Mouse (Mus musculus): Measurements from ENCODE around the gene Cdhr2. TPM values are rescaled to one million over a fixed set of nuclear protein-coding genes. Genes with fewer than 3 reads are reported as not detected.

Gene Cdhr2
- polyA plus RNA-seq, 1 experiment from 2014 or later, result not detected

- peak; percentile 80 for DNase-seq (ENCODE audit: low spot score)
These were observed 49.4 kb downstream of the Cdhr2 start for GRCm38 (mm10) chr13:54750699-54751098.

DNA sequence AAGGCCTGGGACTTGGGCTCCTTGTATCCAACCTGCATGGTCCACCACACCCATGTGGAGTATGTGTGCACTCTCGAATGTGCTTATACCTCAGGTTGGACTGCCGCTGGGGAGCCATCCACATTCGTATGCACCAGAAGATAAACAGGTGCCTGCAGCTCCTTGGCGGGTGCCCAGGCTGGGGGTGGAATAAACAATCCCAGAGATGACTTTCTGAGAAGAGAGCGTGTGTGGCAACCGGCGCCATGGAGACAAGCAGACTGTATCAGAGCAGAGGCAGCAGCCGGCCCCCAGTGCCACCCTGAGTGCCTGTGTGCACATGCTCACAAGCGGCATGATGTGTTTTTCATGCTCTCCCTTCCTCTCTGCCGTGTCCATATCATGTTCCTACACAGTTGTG lies 51.4 kb downstream of the Cdhr2 start:
- Histone ChIP-seq H3K4me1 (replicated peaks; ENCODE audit: control insufficient read depth, insufficient read depth, low read length) (no peaks in the 10 kb centered on the region; the same call in 1 of the 2 replicates), H3K4me3 (ENCODE audit: low read depth, low read length) (no peak overlapping the region), H3K4me2 (replicated peaks; ENCODE audit: low read depth, low read length) (no peak overlapping the region), H3K27ac (ENCODE audit: low read depth, low read length) (no peak overlapping the region), H3K36me3 (ENCODE audit: control insufficient read depth, insufficient read depth, low read length) (no peaks in the 10 kb centered on the region), H3K27me3 (ENCODE audit: control insufficient read depth, insufficient read depth, low read length) (peaks cover 7% of the 10 kb centered on the region; the same call in 1 of the 2 replicates), H3K9me3 (ENCODE audit: control insufficient read depth, low read length) (no peaks in the 10 kb centered on the region), H3K9ac (ENCODE audit: low read depth, low read length) (no peak overlapping the region)
- DNase-seq (ENCODE audit: low spot score) (no peak), ATAC-seq (ENCODE audit: low FRiP score) (no peak)
- WGBS, result 77% methylated on average over 10 of the region's 10 CpGs

More at GRCm38 (mm10) chr13:54750699-54751098, 49.4 kb downstream of the Cdhr2 start:
- no peak overlapping the region for H3K4me2 ChIP-seq (replicated peaks; ENCODE audit: low read depth, low read length)
- no peak for ATAC-seq (ENCODE audit: low FRiP score)
- WGBS, result 2% methylated on average over 8 of the region's 8 CpGs
- no peaks in the 10 kb centered on the region for H3K9me3 ChIP-seq (ENCODE audit: control insufficient read depth, low read length)
- no peak overlapping the region for H3K4me3 ChIP-seq (ENCODE audit: low read depth, low read length)
- no peaks in the 10 kb centered on the region for H3K36me3 ChIP-seq (ENCODE audit: control insufficient read depth, insufficient read depth, low read length)
- H3K27ac ChIP-seq (ENCODE audit: low read depth, low read length), result no peak overlapping the region
- peaks cover 3% of the 10 kb centered on the region for H3K4me1 ChIP-seq (replicated peaks; ENCODE audit: control insufficient read depth, insufficient read depth, low read length)
- no peak overlapping the region for H3K9ac ChIP-seq (ENCODE audit: low read depth, low read length)
- H3K27me3 ChIP-seq (ENCODE audit: control insufficient read depth, insufficient read depth, low read length), result peaks cover 7% of the 10 kb centered on the region; the same call in 1 of the 2 replicates

- H3K27ac ChIP-seq (ENCODE audit: low read depth, low read length), result no peak overlapping the region
- peaks cover 7% of the 10 kb centered on the region; the same call in 1 of the 2 replicates for H3K27me3 ChIP-seq (ENCODE audit: control insufficient read depth, insufficient read depth, low read length)
These were observed 52.5 kb downstream of the Cdhr2 start for GRCm38 (mm10) chr13:54753733-54754132.

GRCm38 (mm10) chr13:54754169-54755080 lies 53.2 kb downstream of the Cdhr2 start:
- peaks cover 7% of the 10 kb centered on the region; the same call in 1 of the 2 replicates for H3K27me3 ChIP-seq (ENCODE audit: control insufficient read depth, insufficient read depth, low read length)
- H3K9me3 ChIP-seq (ENCODE audit: control insufficient read depth, low read length), result no peaks in the 10 kb centered on the region
- H3K9ac ChIP-seq (ENCODE audit: low read depth, low read length), result no peak overlapping the region
- no peak overlapping the region for H3K4me2 ChIP-seq (replicated peaks; ENCODE audit: low read depth, low read length)
- DNase-seq (ENCODE audit: low spot score) (no peak), ATAC-seq (ENCODE audit: low FRiP score) (no peak)
- H3K27ac ChIP-seq (ENCODE audit: low read depth, low read length), result no peak overlapping the region; the same call in 1 of the 2 replicates
- H3K4me1 ChIP-seq (replicated peaks; ENCODE audit: control insufficient read depth, insufficient read depth, low read length), result peaks cover 2% of the 10 kb centered on the region; the same call in 1 of the 2 replicates
- no peaks in the 10 kb centered on the region for H3K36me3 ChIP-seq (ENCODE audit: control insufficient read depth, insufficient read depth, low read length)
- no peak overlapping the region for H3K4me3 ChIP-seq (ENCODE audit: low read depth, low read length)
- WGBS, result 52% methylated on average over 12 of the region's 12 CpGs

More at GRCm38 (mm10) chr13:54753733-54754132, 52.5 kb downstream of the Cdhr2 start:
- 71% methylated on average over 6 of the region's 6 CpGs for WGBS
- H3K4me2 ChIP-seq (replicated peaks; ENCODE audit: low read depth, low read length), result no peak overlapping the region
- H3K9me3 ChIP-seq (ENCODE audit: control insufficient read depth, low read length), result no peaks in the 10 kb centered on the region
- H3K4me1 ChIP-seq (replicated peaks; ENCODE audit: control insufficient read depth, insufficient read depth, low read length), result no peaks in the 10 kb centered on the region; the same call in 1 of the 2 replicates
- ATAC-seq (ENCODE audit: low FRiP score) (no peak), DNase-seq (ENCODE audit: low spot score) (no peak)
- no peaks in the 10 kb centered on the region for H3K36me3 ChIP-seq (ENCODE audit: control insufficient read depth, insufficient read depth, low read length)
- H3K9ac ChIP-seq (ENCODE audit: low read depth, low read length), result no peak overlapping the region
- H3K4me3 ChIP-seq (ENCODE audit: low read depth, low read length), result no peak overlapping the region

DNA sequence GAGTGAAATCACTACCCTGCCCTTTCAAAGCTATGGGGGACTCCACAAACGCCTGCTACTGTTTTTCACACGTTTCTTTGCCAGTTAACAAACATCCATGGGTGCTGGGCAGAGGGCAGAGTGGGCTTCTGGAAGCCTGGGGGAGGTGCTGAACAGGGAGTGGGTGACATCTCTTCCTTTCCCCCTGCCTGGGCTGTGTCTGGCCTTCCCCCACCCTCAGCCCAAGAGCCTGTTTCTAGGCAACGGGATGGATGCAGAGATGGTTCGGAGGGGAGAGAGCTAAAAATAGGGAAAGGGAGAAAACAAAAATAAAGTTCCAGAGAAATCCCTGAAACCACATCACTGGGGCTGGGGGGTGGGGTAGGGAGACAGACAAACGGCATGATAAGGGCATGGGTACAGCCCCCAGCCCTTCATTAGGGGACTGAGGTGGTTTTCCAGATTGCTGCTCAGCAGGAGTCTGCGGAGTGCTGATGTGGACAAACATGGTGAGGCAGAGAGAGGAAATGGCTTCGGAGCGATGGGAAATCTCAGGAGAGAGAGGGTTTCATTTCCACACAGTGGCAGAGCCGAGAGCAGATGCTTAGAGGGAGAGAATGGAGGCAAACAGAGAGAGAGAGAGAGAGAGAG lies 54.1 kb downstream of the Cdhr2 start:
- Histone ChIP-seq H3K4me1 (replicated peaks; ENCODE audit: control insufficient read depth, insufficient read depth, low read length) (peaks cover 6% of the 10 kb centered on the region; the same call in 1 of the 2 replicates), H3K27me3 (ENCODE audit: control insufficient read depth, insufficient read depth, low read length) (peaks cover 7% of the 10 kb centered on the region; the same call in 1 of the 2 replicates), H3K9me3 (ENCODE audit: control insufficient read depth, low read length) (no peaks in the 10 kb centered on the region), H3K4me3 (ENCODE audit: low read depth, low read length) (no peak overlapping the region), H3K27ac (ENCODE audit: low read depth, low read length) (no peak overlapping the region), H3K9ac (ENCODE audit: low read depth, low read length) (no peak overlapping the region), H3K36me3 (ENCODE audit: control insufficient read depth, insufficient read depth, low read length) (no peaks in the 10 kb centered on the region), H3K4me2 (replicated peaks; ENCODE audit: low read depth, low read length) (no peak overlapping the region)
- no peak for DNase-seq (ENCODE audit: low spot score)
- WGBS, result 34% methylated on average over 9 of the region's 9 CpGs
- ATAC-seq (ENCODE audit: low FRiP score), result no peak

DNA sequence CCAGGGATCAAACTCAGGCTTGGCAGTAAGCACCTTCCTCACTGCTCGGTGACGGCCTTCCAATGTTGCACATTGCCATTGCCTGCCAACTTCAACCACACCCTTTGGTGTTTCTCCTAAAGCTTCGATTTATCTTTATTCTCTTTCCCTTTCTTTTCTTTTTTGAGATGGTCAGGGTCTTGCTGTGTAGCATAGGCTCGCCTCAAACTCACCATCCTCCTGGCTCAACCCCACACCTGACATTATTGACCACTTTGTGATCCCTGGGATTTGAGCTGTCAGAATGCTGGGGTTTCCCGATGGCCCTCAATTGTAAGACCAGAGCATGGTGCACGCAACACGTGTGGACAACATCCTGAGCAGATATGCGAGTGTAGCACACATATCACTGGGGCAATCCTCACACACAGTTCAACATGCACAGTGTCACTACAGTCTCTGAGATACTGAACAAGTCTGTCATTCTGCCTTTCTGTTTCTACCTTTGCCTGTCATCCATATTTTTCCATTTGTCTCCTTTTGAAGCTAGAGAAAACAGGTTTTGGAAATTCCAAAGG lies 55.0 kb downstream of the Cdhr2 start:
- Histone ChIP-seq H3K4me3 (ENCODE audit: low read depth, low read length) (no peak overlapping the region), H3K36me3 (ENCODE audit: control insufficient read depth, insufficient read depth, low read length) (no peaks in the 10 kb centered on the region), H3K4me1 (replicated peaks; ENCODE audit: control insufficient read depth, insufficient read depth, low read length) (peaks cover 6% of the 10 kb centered on the region; the same call in 1 of the 2 replicates), H3K9me3 (ENCODE audit: control insufficient read depth, low read length) (no peaks in the 10 kb centered on the region), H3K27ac (ENCODE audit: low read depth, low read length) (no peak overlapping the region), H3K27me3 (ENCODE audit: control insufficient read depth, insufficient read depth, low read length) (peaks cover 7% of the 10 kb centered on the region; the same call in 1 of the 2 replicates), H3K9ac (ENCODE audit: low read depth, low read length) (no peak overlapping the region), H3K4me2 (replicated peaks; ENCODE audit: low read depth, low read length) (no peak overlapping the region)
- ATAC-seq (ENCODE audit: low FRiP score) (no peak), DNase-seq (ENCODE audit: low spot score) (no peak)
- WGBS, result 90% methylated on average over 8 of the region's 8 CpGs

DNA sequence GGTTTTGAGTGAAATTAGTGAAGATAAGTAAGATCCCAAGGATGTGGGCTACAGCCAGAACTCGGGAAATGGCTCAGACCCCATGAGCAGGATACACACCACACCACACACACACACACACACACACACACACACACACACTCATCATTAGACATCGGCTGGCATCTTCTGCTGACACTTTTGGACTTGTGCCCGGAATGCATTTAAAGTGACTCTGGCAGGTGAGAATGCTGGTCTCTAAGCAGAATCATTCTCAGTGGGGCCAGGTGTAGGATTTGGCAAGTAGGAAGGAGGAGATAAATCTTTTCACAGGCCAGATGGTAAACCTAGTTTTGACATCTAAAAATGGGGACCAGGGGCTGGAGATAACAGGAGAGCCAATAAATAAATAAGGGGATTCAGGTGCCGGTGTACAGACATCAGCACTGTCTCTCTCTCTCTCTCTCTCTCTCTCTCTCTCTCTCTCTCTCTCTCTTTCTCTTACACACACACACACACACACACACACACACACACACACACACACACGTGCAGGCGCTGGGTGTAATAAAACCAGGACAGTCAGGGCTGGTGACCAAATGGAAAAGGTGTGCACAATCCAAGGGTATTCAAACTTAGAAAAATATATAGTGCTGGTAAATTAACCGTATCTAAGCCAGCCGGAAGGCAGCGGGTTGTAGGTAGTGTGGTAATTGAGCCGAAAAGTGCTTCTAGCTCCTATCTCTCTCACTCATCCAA lies 56.0 kb downstream of the Cdhr2 start:
- no peaks in the 10 kb centered on the region for H3K36me3 ChIP-seq (ENCODE audit: control insufficient read depth, insufficient read depth, low read length)
- peak overlapping the region; percentile 68 for H3K4me2 ChIP-seq (replicated peaks; ENCODE audit: low read depth, low read length)
- peaks cover 3% of the 10 kb centered on the region; the same call in 1 of the 2 replicates for H3K27me3 ChIP-seq (ENCODE audit: control insufficient read depth, insufficient read depth, low read length)
- no peaks in the 10 kb centered on the region for H3K9me3 ChIP-seq (ENCODE audit: control insufficient read depth, low read length)
- WGBS, result 56% methylated on average over 10 of the region's 10 CpGs
- H3K27ac ChIP-seq (ENCODE audit: low read depth, low read length), result no peak overlapping the region; the same call in 1 of the 2 replicates
- H3K9ac ChIP-seq (ENCODE audit: low read depth, low read length), result no peak overlapping the region
- peaks cover 6% of the 10 kb centered on the region; the same call in 1 of the 2 replicates for H3K4me1 ChIP-seq (replicated peaks; ENCODE audit: control insufficient read depth, insufficient read depth, low read length)
- H3K4me3 ChIP-seq (ENCODE audit: low read depth, low read length), result peak overlapping the region; percentile 37
- ATAC-seq (ENCODE audit: low FRiP score) (no peak), DNase-seq (ENCODE audit: low spot score) (no peak)

All from hindbrain, embryonic 11.5 days (tissue).